24 mouse cellular contexts compared by ENCODE assay signal in genomic region chr11:32365498-32365897, GRCm38 (mm10). TPM values are rescaled to one million over a fixed set of nuclear protein-coding genes. Genes with fewer than 3 reads are reported as not detected.
DNase-seq lines count a peak whose midpoint lies in the region; ATAC-seq and TF ChIP-seq lines count a peak whose summit lies in the region.
"Had no signal": no experiment of that assay in that cellular context is flagged by ENCODE, and none has a peak within 500 bp of the region (broad histone marks: within the 10 kb centered on the region; RNA-seq: fewer than 3 reads in every experiment).

No protein-coding gene starts in this region.

- H3K4me3 ChIP-seq in lung, embryonic 14.5 days (ENCODE audit: low read depth, low read length) = no peak overlapping the region
- H3K4me3 ChIP-seq in limb, embryonic 13.5 days = no peak overlapping the region
- H3K4me3 ChIP-seq: erythroblast, embryonic 14.5 days; forebrain, embryonic 12.5 days; hindbrain, embryonic 12.5 days; liver, embryonic 13.5 days had no signal

- no peak for TF ChIP-seq CTCF in lung, embryonic 14.5 days (IDR thresholded peaks at IDR 0.05; ENCODE audit: low read depth)

- no peak overlapping the region for H3K4me2 ChIP-seq in lung, embryonic 14.5 days
- H3K4me2 ChIP-seq in limb, embryonic 13.5 days (replicated peaks) = no peak overlapping the region
- H3K4me2 ChIP-seq: forebrain, embryonic 12.5 days; hindbrain, embryonic 12.5 days; liver, embryonic 13.5 days had no signal

- no peaks in the 10 kb centered on the region for H3K27me3 ChIP-seq in lung, embryonic 14.5 days (ENCODE audit: insufficient read depth, low read length)
- no peaks in the 10 kb centered on the region for H3K27me3 ChIP-seq in limb, embryonic 13.5 days
- H3K27me3 ChIP-seq: forebrain, embryonic 12.5 days; hindbrain, embryonic 12.5 days; liver, embryonic 13.5 days had no signal

- H3K36me3 ChIP-seq in lung, embryonic 14.5 days (ENCODE audit: insufficient read depth) = peaks cover 10% of the 10 kb centered on the region; the same call in 1 of the 2 replicates
- peaks cover 18% of the 10 kb centered on the region for H3K36me3 ChIP-seq in limb, embryonic 13.5 days
- H3K36me3 ChIP-seq: forebrain, embryonic 12.5 days; hindbrain, embryonic 12.5 days; liver, embryonic 13.5 days had no signal

- 76% methylated on average over 4 of the region's 4 CpGs for WGBS in lung, embryonic 14.5 days
- 81% methylated on average over 4 of the region's 4 CpGs for WGBS in limb, embryonic 13.5 days

- H3K9me3 ChIP-seq in lung, embryonic 14.5 days (ENCODE audit: low read depth, low read length) = no peaks in the 10 kb centered on the region
- no peaks in the 10 kb centered on the region for H3K9me3 ChIP-seq in limb, embryonic 13.5 days
- H3K9me3 ChIP-seq: forebrain, embryonic 12.5 days; hindbrain, embryonic 12.5 days; liver, embryonic 13.5 days had no signal

- no peak for DNase-seq in lung, embryonic 14.5 days
- no peak for DNase-seq in lung, postnatal 36 days
- DNase-seq in adrenal gland, adult (ENCODE audit: inconsistent age in 2 of 2, low spot score in 1 of 2) = no peak
- no peak for DNase-seq in MN1 (ENCODE audit: low spot score)
- DNase-seq: adrenal gland, postnatal 10 days; B cell, adult 2 months; cerebellum, adult 8-10 months; cerebellum, postnatal 25 days; gastrocnemius, postnatal 36 days; heart, postnatal 14 days; kidney, adult 8-10 months; kidney, postnatal 25 days; liver, embryonic 13.5 days; lung, adult 2 months; midbrain, embryonic 14.5 days had no signal

- ATAC-seq in lung, embryonic 14.5 days (ENCODE audit: insufficient read depth) = no peak
- peak; percentile 54 for ATAC-seq in granulocyte monocyte progenitor cell, adult 5-6 weeks (replicated peaks; ENCODE audit: poor library complexity, severe bottlenecking)
- no peak for ATAC-seq in limb, embryonic 13.5 days (ENCODE audit: low FRiP score, low read depth)
- ATAC-seq: activated CD4-positive, CD25-positive, alpha-beta regulatory T cell, adult 4 months; intestine, embryonic 16.5 days had no signal

- H3K27ac ChIP-seq in lung, embryonic 14.5 days (ENCODE audit: low read depth) = peak overlapping the region; percentile 26; the same call in 1 of the 2 replicates
- H3K27ac ChIP-seq in limb, embryonic 13.5 days = peak overlapping the region; percentile 15; the same call in 1 of the 2 replicates
- H3K27ac ChIP-seq: forebrain, embryonic 12.5 days; hindbrain, embryonic 12.5 days; liver, embryonic 13.5 days; macrophage had no signal

- no peak overlapping the region for H3K9ac ChIP-seq in lung, embryonic 14.5 days
- no peak overlapping the region for H3K9ac ChIP-seq in limb, embryonic 13.5 days
- H3K9ac ChIP-seq: forebrain, embryonic 12.5 days; hindbrain, embryonic 12.5 days; liver, embryonic 13.5 days had no signal

- H3K4me1 ChIP-seq in lung, embryonic 14.5 days (ENCODE audit: insufficient read depth) = peaks cover 28% of the 10 kb centered on the region
- peaks cover 49% of the 10 kb centered on the region for H3K4me1 ChIP-seq in limb, embryonic 13.5 days

RNA-seq across cellular contexts. Expression of gene Sh3pxd2b, which starts 17.9 kb away (rescaled TPM):
- 31.2 and 31.7 TPM in 2 replicates for polyA plus RNA-seq in lung, embryonic 14.5 days (2014; fragmentation: Nextera tagmentation; extraction: Ambion mirVana)
- total RNA-seq in granulocyte monocyte progenitor cell, adult 5-6 weeks (2014; fragmentation: Nextera tagmentation) = 10.1 and 13.5 TPM in 2 replicates
- 1.8 and 3.4 TPM in 2 replicates for total RNA-seq in granulocyte monocyte progenitor cell, adult 5-6 weeks (2017)
- polyA plus RNA-seq in limb, embryonic 13.5 days (2015; fragmentation: Nextera tagmentation; extraction: Ambion mirVana) = 25.9 and 31.3 TPM in 2 replicates
- total RNA-seq: monocyte, adult 5-6 weeks had no signal
